Mouse (Mus musculus): ENCODE measurements around the gene Ptpn5.

GRCm38 (mm10) chr7:47134570-47134969 is 1.1 kb upstream of the Ptpn5 start:
- TF ChIP-seq POLR2AphosphoS5 (IDR thresholded peaks at IDR 0.05; ENCODE audit: insufficient replicate concordance, low read depth, low read length) (no peak), CTCF (IDR thresholded peaks at IDR 0.05; ENCODE audit: low read depth, low read length) (no peak), GATA1 (IDR thresholded peaks at IDR 0.05; ENCODE audit: borderline replicate concordance, low read length) (no peak), GATA2 (IDR thresholded peaks at IDR 0.05; ENCODE audit: borderline replicate concordance, low read depth, low read length) (no peak)
